Mouse (Mus musculus): ENCODE measurements around the gene Nudt9. TPM values are rescaled to one million over a fixed set of nuclear protein-coding genes. Genes with fewer than 3 reads are reported as not detected.
"Not testable (repeated sequence)": the region's sequence is repeated elsewhere in the genome, so short reads cannot be mapped to it uniquely, and the experiment has no call there.

Nudt9 gene
- 10 to 100 TPM; 53.2 to 54.8 TPM for total RNA-seq (2021)
- long read RNA-seq, experiment 1, transcript Nudt9-201 (8 exons, 1,488 nt): major isoform, 41 of 54 reads
- long read RNA-seq, experiment 1, partial matches to known transcripts: 3 of 54 reads
- long read RNA-seq, experiment 1, other reads (novel, unspliced or antisense): 10 of 54 reads
- long read RNA-seq, experiment 2, transcript Nudt9-201 (8 exons, 1,488 nt): major isoform, 61 of 85 reads
- long read RNA-seq, experiment 2, partial matches to known transcripts: 4 of 85 reads
- long read RNA-seq, experiment 2, other reads (novel, unspliced or antisense): 20 of 85 reads

DNA sequence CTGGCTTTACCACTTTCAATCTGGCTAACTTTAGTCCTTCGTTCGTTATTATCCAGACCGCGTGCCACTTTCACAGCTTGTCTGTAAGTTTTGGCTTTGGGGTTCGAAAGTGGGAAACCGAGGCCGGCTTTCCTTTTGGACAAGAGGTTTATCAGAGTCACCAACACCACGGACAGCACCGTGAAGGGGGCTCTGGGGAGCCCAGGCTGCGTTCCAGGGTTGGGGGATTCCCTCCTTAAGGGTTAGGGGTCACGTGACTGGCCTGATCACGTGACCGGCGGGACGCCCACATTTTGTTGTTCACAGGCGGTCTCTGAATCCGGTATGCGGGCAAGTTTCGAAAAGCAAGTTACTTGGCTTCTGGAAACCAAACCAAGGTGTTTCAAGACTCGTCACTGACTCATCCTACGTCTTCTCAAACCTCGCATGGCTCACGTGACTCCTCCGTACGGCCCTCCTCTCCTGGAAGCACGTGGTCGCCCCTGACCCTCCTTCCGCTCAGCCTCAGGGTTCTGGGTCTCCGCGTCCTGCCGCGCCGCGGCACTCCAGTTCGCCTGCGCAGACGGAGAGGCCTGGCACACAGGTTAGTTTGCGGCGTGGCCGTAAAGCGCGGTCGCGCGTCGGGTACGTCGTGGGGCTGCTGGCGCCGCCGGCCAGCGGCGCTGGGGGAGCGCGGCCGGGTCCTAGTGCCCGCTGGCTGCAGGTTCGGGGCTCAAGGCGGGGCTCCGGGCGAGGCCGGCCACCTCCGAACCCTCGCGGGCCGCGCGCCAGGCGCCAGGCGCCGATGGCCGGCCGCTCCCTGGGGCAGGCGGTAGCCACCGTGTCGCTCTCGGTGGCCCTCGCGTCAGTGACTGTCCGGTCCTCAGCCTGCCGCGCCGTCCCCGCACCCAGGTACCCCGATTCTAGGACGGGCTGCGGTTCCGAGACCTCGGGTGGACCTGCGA is at the start of gene Nudt9:
Gene Nudt9, plus strand, starts transcription at position 51 of the 944 bp plus-strand sequence.
- peak; percentile 92 to 96 for DNase-seq (ENCODE audit: low spot score in 2 of 2)

GRCm38 (mm10) chr5:103998739-103999138 is 47.4 kb upstream of the Nudt9 start:
- DNase-seq (ENCODE audit: low spot score in 2 of 2): no peak

GRCm38 (mm10) chr5:103999738-104000137 is 46.4 kb upstream of the Nudt9 start:
- peak; percentile 47 to 57 for DNase-seq (ENCODE audit: low spot score in 2 of 2)

DNA sequence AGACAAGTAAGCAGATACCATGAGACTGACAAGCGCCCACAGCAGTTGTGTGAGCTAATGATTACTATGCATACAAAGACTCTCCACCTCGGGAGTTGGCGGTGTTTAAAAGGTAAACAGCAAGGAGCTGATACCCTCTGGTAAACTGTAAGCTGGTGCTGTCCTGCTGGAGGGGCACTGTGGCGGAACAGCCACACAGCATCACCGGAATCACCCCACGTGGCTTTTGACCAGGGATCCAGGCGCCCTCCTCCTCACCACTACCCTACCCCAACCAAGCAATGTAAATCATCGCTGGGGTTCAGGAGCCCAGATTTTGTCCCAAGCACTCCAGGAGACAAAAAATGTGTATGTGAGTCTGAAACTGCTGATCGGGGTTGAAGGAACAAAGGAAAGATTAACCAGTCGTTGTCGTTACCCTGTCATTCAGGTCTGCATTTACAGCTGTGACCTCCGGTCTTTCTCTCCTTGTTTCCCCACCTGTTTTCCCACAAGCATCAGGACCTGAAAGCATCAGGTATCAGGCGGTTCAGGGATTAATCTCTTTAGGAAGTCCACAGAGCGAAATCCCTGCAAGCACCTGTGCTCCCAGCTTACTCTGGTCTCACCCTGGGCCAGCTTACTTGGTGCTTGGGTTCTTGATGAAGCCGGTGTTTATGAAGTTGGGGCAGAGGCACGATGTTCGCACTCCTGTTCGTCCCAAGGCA is 43.4 kb upstream of the Nudt9 start:
- DNase-seq (ENCODE audit: low spot score in 2 of 2): no peak

- no peak for DNase-seq (ENCODE audit: low spot score in 2 of 2)
Measured at GRCm38 (mm10) chr5:104003256-104003931, 42.7 kb upstream of the Nudt9 start.

DNA sequence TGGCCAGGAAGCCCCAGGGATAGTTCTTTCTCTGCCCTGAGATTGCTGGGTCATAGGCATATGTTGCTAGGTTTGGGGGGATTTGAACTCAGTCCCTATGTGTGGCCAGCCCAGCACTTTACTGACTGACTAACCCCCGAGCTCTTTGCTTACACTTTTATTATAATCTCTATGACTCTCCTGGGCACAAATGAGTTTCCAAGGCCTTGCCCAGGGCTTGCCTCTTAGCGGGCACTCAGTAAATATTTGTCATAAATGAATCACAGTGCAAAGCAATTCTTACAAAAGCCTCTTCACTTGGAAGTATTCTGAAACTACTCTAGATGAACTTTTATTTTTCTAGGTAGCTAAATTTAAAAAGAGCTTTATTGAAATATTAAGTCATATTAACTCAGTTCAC is 42.2 kb upstream of the Nudt9 start:
- no peak for DNase-seq (ENCODE audit: low spot score in 2 of 2)

DNA sequence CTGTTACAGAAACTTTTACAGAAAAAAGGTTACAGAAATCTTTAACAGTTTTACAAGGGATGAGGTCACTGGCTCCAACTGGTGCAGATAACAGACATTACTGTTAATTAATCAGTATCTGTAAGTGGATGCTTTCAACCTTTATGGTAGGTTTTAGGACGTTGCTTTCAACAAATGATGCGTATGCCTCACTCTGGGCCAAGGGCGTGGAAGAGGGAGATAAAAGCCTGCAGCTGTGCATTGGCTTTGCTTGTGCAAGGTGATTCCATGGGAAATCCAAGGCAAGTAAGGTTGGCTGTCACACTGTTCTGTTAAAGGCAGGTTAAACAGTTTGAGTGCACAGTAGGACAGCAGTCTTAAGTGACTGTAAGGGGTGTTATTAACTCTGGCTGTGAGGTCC is 39.3 kb upstream of the Nudt9 start:
- no peak for DNase-seq (ENCODE audit: low spot score in 2 of 2)

DNA sequence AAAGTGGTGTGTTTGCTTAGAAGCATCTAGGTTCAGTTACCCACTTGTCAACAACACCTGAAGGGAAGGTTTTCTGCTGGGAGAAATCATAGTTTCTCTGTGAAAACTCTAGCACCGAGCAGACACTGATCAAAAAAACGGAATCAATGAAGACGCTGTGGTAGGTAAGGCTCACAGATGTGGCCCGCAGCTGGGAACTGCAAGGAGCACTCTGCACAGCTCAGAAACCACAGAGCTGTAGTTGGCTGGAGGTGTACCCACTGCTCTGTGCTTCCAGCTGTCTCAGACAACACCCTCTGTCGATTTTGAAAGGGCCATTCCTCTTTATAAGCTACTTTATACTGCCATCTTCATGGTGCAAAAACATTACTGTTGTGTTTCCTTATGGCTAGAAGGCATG is 38.3 kb upstream of the Nudt9 start:
- DNase-seq (ENCODE audit: low spot score in 2 of 2): no peak

GRCm38 (mm10) chr5:104009421-104009820 is 36.7 kb upstream of the Nudt9 start:
- no peak for DNase-seq (ENCODE audit: low spot score in 2 of 2)

GRCm38 (mm10) chr5:104010261-104010660 is 35.8 kb upstream of the Nudt9 start:
- no peak for DNase-seq (ENCODE audit: low spot score in 2 of 2)

DNA sequence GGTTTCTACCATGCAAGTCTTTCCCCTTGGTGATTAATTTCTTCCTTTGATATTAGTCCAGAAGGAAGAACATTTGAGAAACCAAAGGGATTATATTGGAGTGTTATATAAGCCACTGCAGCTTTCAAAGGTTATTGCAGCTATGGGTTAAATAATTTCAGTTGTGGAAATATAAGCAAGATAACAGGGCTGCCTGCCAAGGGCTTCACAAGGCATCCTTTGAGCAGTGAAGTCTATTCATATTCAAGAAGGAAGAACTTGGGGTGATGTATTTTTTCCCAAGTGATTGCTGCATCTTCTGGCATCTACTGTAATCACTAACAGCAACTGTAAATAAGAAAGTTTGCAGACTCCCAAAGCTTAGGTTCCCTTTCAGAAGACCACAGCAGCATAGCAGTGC is 34.7 kb upstream of the Nudt9 start:
- no peak for DNase-seq (ENCODE audit: low spot score in 2 of 2)

- peak; percentile 60 to 79 for DNase-seq (ENCODE audit: low spot score in 2 of 2)
Measured at GRCm38 (mm10) chr5:104021597-104022378, 24.3 kb upstream of the Nudt9 start, which contains the start of gene Hsd17b11. Gene Hsd17b11 (minus strand): TSS chr5:104021919.

GRCm38 (mm10) chr5:104022558-104022957 is 23.5 kb upstream of the Nudt9 start:
- DNase-seq (ENCODE audit: low spot score in 2 of 2): no peak

- no peak for DNase-seq (ENCODE audit: low spot score in 2 of 2)
Measured at GRCm38 (mm10) chr5:104023289-104024020, 22.7 kb upstream of the Nudt9 start.

- DNase-seq (ENCODE audit: low spot score in 2 of 2): not testable (repeated sequence)
Measured at GRCm38 (mm10) chr5:104024193-104024592, 21.9 kb upstream of the Nudt9 start.

DNA sequence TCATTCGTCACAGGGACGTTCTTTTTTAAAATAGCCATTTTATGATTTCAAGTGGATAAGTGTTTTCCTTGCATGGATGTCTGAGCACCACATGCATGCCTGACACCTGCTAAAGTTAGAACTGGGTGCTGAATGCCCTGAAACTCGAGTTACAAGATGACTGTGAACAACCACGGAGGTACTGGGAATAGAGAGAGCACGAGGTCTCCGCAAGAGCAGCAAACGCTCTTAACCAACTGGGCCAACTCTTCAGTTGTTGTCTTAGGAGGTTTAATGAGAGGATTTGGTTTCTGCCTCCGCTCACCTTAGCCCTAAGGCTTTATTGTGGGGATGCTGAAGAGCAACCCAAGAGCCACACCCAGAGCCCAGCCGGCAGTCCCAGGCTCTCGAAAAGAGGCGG is 21.3 kb upstream of the Nudt9 start:
- DNase-seq (ENCODE audit: low spot score in 2 of 2): no peak

- no peak for DNase-seq (ENCODE audit: low spot score in 2 of 2)
Measured at GRCm38 (mm10) chr5:104025245-104025854, 20.8 kb upstream of the Nudt9 start.

DNA sequence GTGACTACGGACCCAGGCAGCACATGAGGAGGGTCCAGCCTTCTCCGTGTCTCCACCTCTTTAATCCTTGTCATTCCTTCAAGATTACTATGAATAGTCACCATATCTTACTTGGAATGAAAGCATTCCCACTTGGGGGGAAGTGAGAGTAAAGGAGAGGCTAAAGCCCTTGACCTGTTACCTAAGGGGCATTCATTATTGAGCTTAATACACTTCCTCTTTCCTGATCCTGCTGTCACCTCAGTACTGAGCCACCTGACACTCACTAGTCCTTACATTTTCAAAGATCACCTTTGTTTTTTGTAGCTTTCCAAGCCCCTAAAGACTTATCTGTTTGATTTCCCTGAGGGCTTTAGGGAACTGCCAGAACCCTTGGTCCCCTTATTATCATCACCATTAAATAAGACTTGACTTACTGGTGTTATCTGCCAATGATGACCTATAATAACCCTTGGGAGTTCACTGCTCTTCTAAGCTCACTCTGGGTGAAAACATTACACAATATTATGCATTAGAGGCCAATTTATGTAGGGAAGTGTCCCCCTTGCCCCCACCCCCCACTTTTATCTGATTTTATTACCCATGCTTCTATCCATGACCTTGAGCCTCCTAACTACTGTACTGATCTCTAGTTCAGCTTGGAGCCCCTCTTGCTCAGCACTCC is 13.5 kb upstream of the Nudt9 start:
- DNase-seq (ENCODE audit: low spot score in 2 of 2): no peak
